Mouse (Mus musculus): Measurements from ENCODE around the gene Cacnb3. TPM values are rescaled to one million over a fixed set of nuclear protein-coding genes. Genes with fewer than 3 reads are reported as not detected.

Gene Cacnb3
- polyA plus RNA-seq, 1 experiment from 2014 or later: 124 TPM

DNA sequence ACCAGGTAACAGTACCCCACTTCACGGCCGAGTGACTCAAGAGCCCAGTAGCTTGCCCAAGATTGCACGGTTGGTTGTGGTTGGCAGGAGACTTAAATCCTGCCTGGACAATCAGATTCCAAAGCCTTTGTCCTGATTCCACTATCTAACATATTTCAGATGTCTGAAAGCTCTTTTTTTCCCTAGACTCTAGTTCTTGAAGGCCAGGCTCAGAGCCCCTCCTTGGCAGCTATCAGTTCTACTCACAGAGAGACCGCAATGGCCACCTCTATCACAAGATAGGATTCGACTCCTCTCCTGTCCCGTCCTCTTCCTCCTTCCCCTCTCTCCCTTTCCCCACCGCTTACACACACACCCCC, 28.8 kb upstream of the Cacnb3 start:
- no peak for ATAC-seq (ENCODE audit: low FRiP score)
- Histone ChIP-seq H3K4me3 (no peak overlapping the region), H3K4me1 (replicated peaks) (peaks cover 37% of the 10 kb centered on the region), H3K9me3 (no peaks in the 10 kb centered on the region), H3K36me3 (peaks cover 80% of the 10 kb centered on the region), H3K4me2 (no peak overlapping the region), H3K27ac (no peak overlapping the region), H3K27me3 (no peaks in the 10 kb centered on the region), H3K9ac (0 out of 2 replicates have a peak overlapping the region, but pooled peaks have one; percentile 56)
- WGBS: 81% methylated on average over 7 of the region's 7 CpGs

DNA sequence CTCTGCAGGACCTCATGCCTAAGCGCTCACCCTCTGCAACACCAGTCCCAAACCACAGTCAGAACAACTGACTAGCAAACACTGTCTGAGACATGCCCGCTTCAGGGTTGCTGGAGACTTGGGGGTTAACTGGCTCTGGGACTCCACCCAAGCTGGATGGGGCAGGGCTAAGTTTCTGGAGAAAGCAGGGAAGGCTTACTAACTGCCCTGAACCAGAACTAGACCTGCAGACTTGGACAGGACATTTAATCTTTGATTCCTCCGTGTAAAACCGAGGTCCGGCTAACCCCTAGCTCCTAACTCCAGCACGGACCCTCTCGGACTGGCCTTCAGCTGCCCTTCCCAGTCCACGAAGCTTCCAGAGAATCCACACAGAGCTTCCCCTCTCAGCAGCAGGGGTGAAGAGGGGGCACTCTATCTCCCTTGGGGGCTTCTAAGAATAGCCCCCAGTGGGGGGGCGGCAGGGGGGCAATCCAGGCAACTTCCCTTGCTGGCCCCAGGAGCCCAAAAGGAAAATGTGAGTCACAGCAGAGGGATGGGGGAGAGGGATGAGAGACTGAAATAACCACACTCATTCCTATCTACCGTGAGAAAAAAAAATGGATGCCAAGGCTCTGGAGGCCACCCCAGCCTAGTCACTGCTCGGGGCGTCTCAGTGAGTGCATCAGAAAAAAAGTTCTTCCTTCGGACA, 28.3 kb upstream of the Cacnb3 start:
- Histone ChIP-seq H3K27me3 (no peaks in the 10 kb centered on the region), H3K27ac (no peak overlapping the region), H3K4me2 (0 out of 2 replicates have a peak overlapping the region, but pooled peaks have one; percentile 15), H3K9ac (peak overlapping the region; percentile 56; the same call in 1 of the 2 replicates), H3K4me3 (no peak overlapping the region), H3K9me3 (no peaks in the 10 kb centered on the region), H3K36me3 (peaks cover 74% of the 10 kb centered on the region), H3K4me1 (replicated peaks) (peaks cover 43% of the 10 kb centered on the region)
- 61% methylated on average over 13 of the region's 13 CpGs for WGBS
- no peak for ATAC-seq (ENCODE audit: low FRiP score)

DNA sequence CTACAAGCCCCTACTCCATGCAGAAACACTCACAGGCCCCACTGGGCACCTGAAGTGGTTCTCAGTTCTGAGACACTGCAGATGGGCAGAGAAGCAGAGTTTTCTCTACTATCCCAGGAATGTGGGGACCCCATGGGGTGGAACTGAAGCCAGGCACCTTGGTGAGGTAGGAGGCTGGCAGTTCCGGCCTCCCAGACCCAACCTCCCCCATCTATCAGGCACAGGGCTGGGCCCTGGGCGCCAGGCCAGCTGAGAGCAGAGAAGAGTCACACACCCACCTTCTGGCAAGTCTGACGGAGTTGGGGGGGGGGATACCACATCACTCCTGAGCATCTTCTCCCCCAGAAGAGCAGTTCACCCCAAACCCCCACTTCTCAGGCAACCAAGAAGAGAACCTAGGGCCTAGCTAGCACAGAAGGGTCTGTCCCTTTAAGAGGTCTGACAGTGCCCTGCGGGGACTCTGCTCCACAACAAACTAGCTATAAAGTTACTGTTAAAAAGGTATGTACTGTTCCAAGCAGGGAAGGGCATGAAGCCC, 27.6 kb upstream of the Cacnb3 start:
- 63% methylated on average over 4 of the region's 4 CpGs for whole genome bisulfite sequencing
- Histone ChIP-seq H3K27ac (no peak overlapping the region), H3K4me1 (replicated peaks) (peaks cover 49% of the 10 kb centered on the region), H3K27me3 (no peaks in the 10 kb centered on the region), H3K36me3 (peaks cover 68% of the 10 kb centered on the region), H3K9ac (peak overlapping the region; percentile 56), H3K4me3 (no peak overlapping the region), H3K4me2 (0 out of 2 replicates have a peak overlapping the region, but pooled peaks have one; percentile 2), H3K9me3 (no peaks in the 10 kb centered on the region)
- ATAC-seq (ENCODE audit: low FRiP score): no peak

GRCm38 (mm10) chr15:98604041-98604575, 26.5 kb upstream of the Cacnb3 start:
- H3K36me3 ChIP-seq: peaks cover 58% of the 10 kb centered on the region
- 96% methylated on average over 24 of the region's 24 CpGs for WGBS

GRCm38 (mm10) chr15:98606051-98606536, 24.5 kb upstream of the Cacnb3 start:
- no peak for ATAC-seq (ENCODE audit: low FRiP score)
- H3K27me3 ChIP-seq: no peaks in the 10 kb centered on the region
- H3K4me1 ChIP-seq (replicated peaks): peaks cover 56% of the 10 kb centered on the region
- H3K27ac ChIP-seq: no peak overlapping the region
- no peak overlapping the region for H3K4me2 ChIP-seq
- H3K9me3 ChIP-seq: no peaks in the 10 kb centered on the region
- peaks cover 43% of the 10 kb centered on the region for H3K36me3 ChIP-seq
- H3K4me3 ChIP-seq: no peak overlapping the region
- WGBS: 90% methylated on average over 12 of the region's 12 CpGs
- no peak overlapping the region for H3K9ac ChIP-seq

More at GRCm38 (mm10) chr15:98604041-98604575, 26.5 kb upstream of the Cacnb3 start:
- Histone ChIP-seq H3K9ac (no peak overlapping the region), H3K4me1 (replicated peaks) (peaks cover 57% of the 10 kb centered on the region), H3K9me3 (no peaks in the 10 kb centered on the region), H3K4me3 (no peak overlapping the region), H3K27me3 (no peaks in the 10 kb centered on the region), H3K4me2 (no peak overlapping the region), H3K27ac (no peak overlapping the region)
- ATAC-seq (ENCODE audit: low FRiP score): no peak

DNA sequence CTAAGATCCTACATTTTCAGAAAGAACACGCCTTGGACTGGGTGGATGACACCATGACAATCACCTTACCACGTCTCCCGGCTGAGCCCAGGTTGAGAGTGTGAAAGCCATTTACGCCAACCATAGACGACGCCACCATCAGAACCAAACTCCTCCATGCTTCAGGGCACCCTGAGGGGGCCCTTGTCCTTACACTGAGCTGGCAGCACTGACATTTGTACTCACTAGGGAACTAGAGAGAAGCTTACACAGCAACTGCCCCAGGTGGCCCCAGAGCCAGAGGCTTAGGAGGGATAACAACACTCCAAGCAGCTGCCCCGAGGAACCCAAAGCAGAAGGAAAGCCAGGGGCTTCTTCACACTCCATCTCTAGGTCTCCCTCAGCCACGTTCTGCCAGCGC, 23.9 kb upstream of the Cacnb3 start:
- Histone ChIP-seq H3K9ac (peak overlapping the region; percentile 88; the same call in 1 of the 2 replicates), H3K9me3 (no peaks in the 10 kb centered on the region), H3K4me3 (no peak overlapping the region), H3K4me2 (peak overlapping the region; percentile 76; the same call in 1 of the 2 replicates), H3K36me3 (peaks cover 38% of the 10 kb centered on the region), H3K27ac (no peak overlapping the region), H3K27me3 (no peaks in the 10 kb centered on the region), H3K4me1 (replicated peaks) (peaks cover 56% of the 10 kb centered on the region)
- ATAC-seq (ENCODE audit: low FRiP score): no peak
- 71% methylated on average over 9 of the region's 9 CpGs for WGBS

- H3K27ac ChIP-seq: no peak overlapping the region
- no peaks in the 10 kb centered on the region for H3K27me3 ChIP-seq
- no peaks in the 10 kb centered on the region for H3K9me3 ChIP-seq
- 13% methylated on average over 4 of the region's 4 CpGs for WGBS
- H3K9ac ChIP-seq: peak overlapping the region; percentile 88
- H3K4me3 ChIP-seq: peak overlapping the region; percentile 75
- peaks cover 29% of the 10 kb centered on the region for H3K36me3 ChIP-seq
- peaks cover 48% of the 10 kb centered on the region for H3K4me1 ChIP-seq (replicated peaks)
- ATAC-seq (ENCODE audit: low FRiP score): no peak
- peak overlapping the region; percentile 76 for H3K4me2 ChIP-seq
Measured at GRCm38 (mm10) chr15:98607557-98607956, 23.1 kb upstream of the Cacnb3 start.

GRCm38 (mm10) chr15:98608058-98608783, 22.4 kb upstream of the Cacnb3 start:
- no peak for ATAC-seq (ENCODE audit: low FRiP score)
- Histone ChIP-seq H3K4me3 (peak overlapping the region; percentile 75), H3K27ac (peak overlapping the region; percentile 91), H3K9ac (peak overlapping the region; percentile 88), H3K9me3 (no peaks in the 10 kb centered on the region), H3K4me1 (replicated peaks) (peaks cover 42% of the 10 kb centered on the region), H3K4me2 (peak overlapping the region; percentile 76), H3K27me3 (no peaks in the 10 kb centered on the region), H3K36me3 (peaks cover 23% of the 10 kb centered on the region)
- WGBS: 11% methylated on average over 10 of the region's 10 CpGs

GRCm38 (mm10) chr15:98608784-98609250, 21.8 kb upstream of the Cacnb3 start:
- peak overlapping the region; percentile 88 for H3K9ac ChIP-seq
- H3K27ac ChIP-seq: peak overlapping the region; percentile 91
- ATAC-seq (ENCODE audit: low FRiP score): peak; percentile 43
- peaks cover 17% of the 10 kb centered on the region for H3K36me3 ChIP-seq
- H3K4me3 ChIP-seq: peak overlapping the region; percentile 75
- H3K4me1 ChIP-seq (replicated peaks): peaks cover 36% of the 10 kb centered on the region
- H3K4me2 ChIP-seq: peak overlapping the region; percentile 76
- H3K27me3 ChIP-seq: no peaks in the 10 kb centered on the region
- WGBS: under 1% methylated on average over 18 of the region's 26 CpGs
- H3K9me3 ChIP-seq: no peaks in the 10 kb centered on the region

GRCm38 (mm10) chr15:98609331-98610130, 21.1 kb upstream of the Cacnb3 start, which contains the start of gene Adcy6:
Gene Adcy6 (minus strand): TSS chr15:98610076.
- peak within 1 kb of the TSS; percentile 75 for H3K4me3 ChIP-seq
- H3K4me1 ChIP-seq (replicated peaks): peaks cover 42% of the 10 kb centered on the region
- no peaks in the 10 kb centered on the region for H3K27me3 ChIP-seq
- H3K9ac ChIP-seq: peak within 1 kb of the TSS; percentile 88
- WGBS: under 1% methylated on average over 55 of the region's 75 CpGs
- H3K9me3 ChIP-seq: no peaks in the 10 kb centered on the region
- peaks cover 10% of the 10 kb centered on the region for H3K36me3 ChIP-seq
- H3K27ac ChIP-seq: peak within 1 kb of the TSS; percentile 91
- peak within 1 kb of the TSS; percentile 76 for H3K4me2 ChIP-seq
- peak; percentile 82 for ATAC-seq (ENCODE audit: low FRiP score)

GRCm38 (mm10) chr15:98610131-98610633, 20.5 kb upstream of the Cacnb3 start:
- Histone ChIP-seq H3K9ac (peak overlapping the region; percentile 88), H3K36me3 (peaks cover 7% of the 10 kb centered on the region; the same call in 1 of the 2 replicates), H3K4me2 (peak overlapping the region; percentile 76), H3K9me3 (no peaks in the 10 kb centered on the region), H3K27me3 (no peaks in the 10 kb centered on the region), H3K4me1 (replicated peaks) (peaks cover 48% of the 10 kb centered on the region), H3K27ac (peak overlapping the region; percentile 91), H3K4me3 (peak overlapping the region; percentile 75)
- WGBS: 4% methylated on average over 12 of the region's 12 CpGs
- ATAC-seq (ENCODE audit: low FRiP score): no peak
